Mouse (Mus musculus) liver, embryonic 15.5 days (tissue): ENCODE results near the gene Iqsec3. TPM values are rescaled to one million over a fixed set of nuclear protein-coding genes. Genes with fewer than 3 reads are reported as not detected.

Experiments
- ATAC-seq: fragments of 200-750 bp; cut with Nextera tagmentation; 2 replicates; pipeline ENCODE4 v1.8.0; 2017; ENCODE audit warnings: moderate number of reproducible peaks, mild to moderate bottlenecking, moderate library complexity; ENCODE audit not compliant: insufficient read depth
- H3K27ac ChIP-seq: fragments of 300-500 bp; sonication (generic); replicated peaks from 2 replicates; pipeline ENCODE4 v1.5.1; 2015; ENCODE audit warnings: mild to moderate bottlenecking, inconsistent platforms
- H3K27me3 ChIP-seq: fragments of 300-500 bp; sonication (generic); 2 replicates; pipeline ENCODE4 v1.6.1; 2015; ENCODE audit warnings: mild to moderate bottlenecking, inconsistent platforms
- H3K36me3 ChIP-seq: fragments of 300-500 bp; sonication (generic); replicated peaks from 2 replicates; pipeline ENCODE4 v1.6.1; 2015; ENCODE audit warnings: moderate library complexity, mild to moderate bottlenecking, inconsistent platforms
- H3K4me1 ChIP-seq: fragments of 300-500 bp; sonication (generic); replicated peaks from 2 replicates; pipeline ENCODE4 v1.6.1; 2015; ENCODE audit warnings: inconsistent platforms
- H3K4me2 ChIP-seq: fragments of 300-500 bp; sonication (generic); 2 replicates; pipeline ENCODE4 v1.6.1; 2015; ENCODE audit warnings: moderate library complexity, mild to moderate bottlenecking, inconsistent platforms
- H3K4me3 ChIP-seq: fragments of 300-500 bp; sonication (generic); replicated peaks from 2 replicates; pipeline ENCODE4 v1.5.1; 2015; ENCODE audit warnings: mild to moderate bottlenecking, inconsistent platforms
- H3K9ac ChIP-seq: fragments of 300-500 bp; sonication (generic); 2 replicates; pipeline ENCODE4 v1.6.1; 2015; ENCODE audit warnings: moderate library complexity, mild to moderate bottlenecking, inconsistent platforms
- H3K9me3 ChIP-seq: fragments of 300-500 bp; sonication (generic); replicated peaks from 2 replicates; pipeline ENCODE4 v1.6.1; 2016; ENCODE audit warnings: inconsistent platforms
- WGBS: fragments of 180-500 bp; shearing (Covaris S2); methylation state at CpG from one replicate; pipeline ENCODE4 v1.1.7; 2015; ENCODE audit warnings: mixed read lengths; ENCODE audit not compliant: insufficient replicate concordance; 5-methylcytosine and 5-hydroxymethylcytosine counted together
- microRNA-seq: library from miRNA; unstranded; fragments of <30 nt; microRNA quantifications from one replicate; pipeline ENCODE4, GENCODE M21; 2016
- polyA plus RNA-seq: library from polyadenylated mRNA; unstranded; fragments of >200 nt; fragmentation: Nextera tagmentation; extraction: Ambion mirVana; gene quantifications from 2 replicates; pipeline ENCODE4 v1.2.1, GENCODE M21; 2015

Gene Iqsec3
- polyA plus RNA-seq, 1 experiment from 2014 or later = not detected

DNA sequence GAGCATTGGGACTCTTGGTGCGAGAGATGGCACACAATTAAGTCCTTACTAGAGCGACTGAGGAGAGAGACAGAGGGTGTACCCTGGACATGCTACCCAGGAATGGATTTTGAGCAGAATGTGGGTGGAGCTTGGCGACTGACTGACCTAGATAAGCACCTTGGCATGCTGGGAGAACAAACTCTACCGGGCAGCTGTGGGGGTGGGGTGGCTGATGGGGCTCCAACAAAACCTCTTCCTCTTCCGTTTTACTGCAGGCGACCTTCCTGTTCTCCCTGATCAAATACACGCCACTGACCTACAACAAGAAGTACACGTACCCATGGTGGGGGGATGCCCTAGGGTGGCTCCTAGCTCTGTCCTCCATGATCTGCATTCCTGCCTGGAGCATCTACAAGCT is 136.9 kb downstream of the Iqsec3 start:
- peak overlapping the region; percentile 50 for H3K4me3 ChIP-seq
- no peaks in the 10 kb centered on the region for H3K36me3 ChIP-seq
- peaks cover 28% of the 10 kb centered on the region for H3K4me1 ChIP-seq
- WGBS = 10% methylated on average over 8 of the region's 8 CpGs
- ATAC-seq = peak; percentile 84
- peak overlapping the region; percentile 60 for H3K4me2 ChIP-seq
- H3K9me3 ChIP-seq = no peaks in the 10 kb centered on the region
- peak overlapping the region; percentile 62 for H3K27ac ChIP-seq
- H3K9ac ChIP-seq = no peak overlapping the region
- H3K27me3 ChIP-seq = no peaks in the 10 kb centered on the region

DNA sequence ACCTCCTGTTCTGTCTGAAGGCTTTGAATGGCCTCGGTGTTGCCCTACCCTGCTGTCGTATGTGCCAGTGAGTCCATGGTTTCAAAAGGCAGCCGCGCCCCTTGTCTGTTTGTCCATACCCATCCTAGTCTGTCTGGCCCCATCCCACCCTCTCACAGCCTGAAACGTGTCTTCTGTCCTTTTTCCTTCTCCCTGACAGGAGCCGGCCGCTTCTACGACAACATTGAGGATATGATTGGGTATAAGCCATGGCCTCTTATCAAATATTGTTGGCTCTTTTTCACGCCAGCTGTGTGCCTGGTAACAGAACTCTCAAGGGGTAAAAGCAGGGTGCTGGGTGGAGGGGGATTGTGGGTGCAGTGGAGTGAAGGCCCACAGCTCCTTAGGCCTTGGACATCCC is 137.6 kb downstream of the Iqsec3 start:
- peak overlapping the region; percentile 38; the same call in 1 of the 2 replicates for H3K27ac ChIP-seq
- WGBS = 83% methylated on average over 9 of the region's 9 CpGs
- H3K4me2 ChIP-seq = 0 out of 2 replicates have a peak overlapping the region, but pooled peaks have one; percentile 60
- no peak overlapping the region for H3K9ac ChIP-seq
- H3K9me3 ChIP-seq = no peaks in the 10 kb centered on the region
- H3K36me3 ChIP-seq = no peaks in the 10 kb centered on the region
- 0 out of 2 replicates have a peak, but pooled peaks have one; percentile 1 for ATAC-seq
- no peaks in the 10 kb centered on the region for H3K27me3 ChIP-seq
- peaks cover 28% of the 10 kb centered on the region for H3K4me1 ChIP-seq
- no peak overlapping the region for H3K4me3 ChIP-seq

DNA sequence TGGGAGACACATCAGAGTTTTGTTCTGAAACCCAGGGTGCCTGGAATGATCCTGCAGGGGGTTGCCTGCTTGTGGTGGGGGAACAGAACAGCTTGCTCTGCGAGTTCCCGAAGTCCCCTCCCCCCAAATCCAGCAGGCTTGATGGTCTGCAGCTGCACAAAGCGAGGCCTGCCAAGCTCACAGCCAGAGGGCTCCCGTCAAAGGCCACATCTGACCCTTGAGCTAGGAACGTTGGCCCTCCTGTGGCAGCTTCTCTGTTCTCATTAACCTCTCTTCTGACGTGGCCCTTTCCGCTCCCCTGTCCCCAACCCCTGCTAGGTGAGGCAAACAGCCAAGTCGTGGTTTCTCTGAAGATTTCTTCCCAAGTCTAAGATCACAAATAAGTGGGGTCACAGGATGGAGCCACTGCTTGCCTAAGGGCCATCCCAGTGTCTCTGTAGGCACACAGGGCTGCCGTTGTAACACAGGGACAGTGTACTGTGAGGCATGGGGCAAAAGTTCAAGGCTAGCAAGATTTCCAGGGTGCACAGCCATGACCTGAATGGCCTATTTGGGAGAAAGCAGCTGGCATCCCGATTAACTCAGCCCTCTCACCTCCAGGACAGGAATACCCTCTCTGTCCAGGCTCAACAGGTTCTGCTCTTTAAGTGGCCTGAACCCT is 143.5 kb downstream of the Iqsec3 start:
- 39% methylated on average over 10 of the region's 10 CpGs for WGBS
- no peaks in the 10 kb centered on the region for H3K4me1 ChIP-seq
- ATAC-seq = no peak
- no peak overlapping the region for H3K27ac ChIP-seq
- H3K4me2 ChIP-seq = no peak overlapping the region
- no peaks in the 10 kb centered on the region for H3K36me3 ChIP-seq
- no peaks in the 10 kb centered on the region for H3K9me3 ChIP-seq
- H3K9ac ChIP-seq = no peak overlapping the region
- H3K4me3 ChIP-seq = no peak overlapping the region
- no peaks in the 10 kb centered on the region for H3K27me3 ChIP-seq

DNA sequence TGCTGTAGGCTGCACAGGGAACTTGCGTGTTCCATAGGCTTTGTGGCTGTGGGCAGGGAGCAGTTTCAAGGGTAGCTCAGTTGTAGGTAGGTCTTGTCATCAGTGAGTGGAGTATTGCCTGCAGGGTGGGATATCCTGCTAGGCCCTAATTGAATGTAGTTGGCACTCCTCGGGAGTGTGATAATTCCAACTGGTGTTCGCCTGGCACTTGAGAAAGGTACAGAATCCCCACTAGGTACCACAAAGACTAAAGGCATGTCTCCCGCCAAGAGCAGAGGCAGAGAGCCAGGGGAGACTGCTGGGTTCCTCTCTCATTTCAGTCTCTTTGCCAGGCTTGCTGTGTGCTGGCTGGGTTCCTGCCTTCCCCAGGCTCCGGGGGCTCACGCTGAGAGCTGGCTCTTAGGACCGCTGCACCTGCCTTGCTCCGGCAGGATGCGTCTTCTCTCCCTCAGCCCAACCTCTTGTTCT is 145.0 kb downstream of the Iqsec3 start:
- H3K27me3 ChIP-seq = no peaks in the 10 kb centered on the region
- H3K27ac ChIP-seq = no peak overlapping the region
- no peaks in the 10 kb centered on the region for H3K9me3 ChIP-seq
- no peak overlapping the region for H3K4me3 ChIP-seq
- H3K4me2 ChIP-seq = no peak overlapping the region
- H3K4me1 ChIP-seq = no peaks in the 10 kb centered on the region
- WGBS = 65% methylated on average over 9 of the region's 9 CpGs
- no peak overlapping the region for H3K9ac ChIP-seq
- ATAC-seq = no peak
- H3K36me3 ChIP-seq = no peaks in the 10 kb centered on the region

DNA sequence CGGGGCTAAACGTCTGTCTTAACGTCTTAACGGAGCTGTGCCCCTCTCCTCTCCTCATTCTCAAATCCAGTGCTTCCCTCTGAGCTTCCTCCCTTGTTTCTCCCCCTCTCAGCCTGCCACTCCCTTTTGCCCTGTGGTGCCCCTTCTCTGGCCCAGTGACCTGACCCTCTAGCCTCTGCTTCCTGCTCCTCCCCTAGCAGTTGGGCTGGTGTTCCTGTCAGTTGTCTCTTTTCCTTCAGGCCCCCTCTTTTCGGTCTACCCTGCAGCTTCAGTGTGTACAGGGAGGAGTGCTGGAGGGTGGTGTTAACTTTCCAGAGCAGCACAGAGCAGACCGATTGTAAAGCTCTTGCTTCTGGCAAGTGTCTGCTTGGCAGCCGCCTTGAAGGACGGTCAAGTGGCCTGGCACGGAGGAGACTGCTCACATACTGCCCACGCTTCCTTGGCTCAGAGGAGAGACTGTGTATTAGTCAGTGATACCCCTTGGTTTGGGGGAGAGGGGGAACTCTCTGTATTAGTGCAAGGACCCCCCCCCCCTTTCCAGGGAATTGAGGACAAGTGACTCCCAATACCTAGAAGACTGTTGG is 146.9 kb downstream of the Iqsec3 start:
- 39% methylated on average over 10 of the region's 10 CpGs for WGBS
- Histone ChIP-seq H3K4me2 (no peak overlapping the region), H3K9me3 (no peaks in the 10 kb centered on the region), H3K27me3 (no peaks in the 10 kb centered on the region), H3K4me3 (no peak overlapping the region), H3K27ac (no peak overlapping the region), H3K36me3 (no peaks in the 10 kb centered on the region), H3K4me1 (no peaks in the 10 kb centered on the region), H3K9ac (no peak overlapping the region)
- ATAC-seq = no peak

DNA sequence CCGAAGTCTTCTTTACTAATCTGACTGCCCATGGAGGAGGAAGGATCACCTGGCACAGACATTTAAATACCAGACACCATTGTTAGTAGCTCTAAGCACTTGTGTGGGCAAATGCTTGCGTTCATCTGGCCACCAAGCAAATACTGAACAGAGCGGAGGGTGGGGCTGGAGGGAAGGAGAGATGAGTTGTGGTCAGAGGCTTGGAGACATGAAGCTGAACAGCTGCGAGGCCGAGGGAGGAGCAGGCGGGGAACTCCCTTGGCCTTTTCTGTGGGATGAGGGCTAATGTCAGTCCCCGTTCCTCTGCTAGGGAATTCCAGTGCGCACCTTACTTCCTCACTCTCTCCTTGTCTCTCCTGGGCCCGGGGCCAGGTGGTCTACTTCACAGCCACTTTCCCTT is 147.7 kb downstream of the Iqsec3 start:
- Histone ChIP-seq H3K4me3 (no peak overlapping the region), H3K27me3 (no peaks in the 10 kb centered on the region), H3K36me3 (no peaks in the 10 kb centered on the region), H3K9me3 (no peaks in the 10 kb centered on the region), H3K9ac (no peak overlapping the region), H3K4me1 (no peaks in the 10 kb centered on the region), H3K4me2 (no peak overlapping the region), H3K27ac (no peak overlapping the region)
- 43% methylated on average over 9 of the region's 9 CpGs for WGBS
- no peak for ATAC-seq

DNA sequence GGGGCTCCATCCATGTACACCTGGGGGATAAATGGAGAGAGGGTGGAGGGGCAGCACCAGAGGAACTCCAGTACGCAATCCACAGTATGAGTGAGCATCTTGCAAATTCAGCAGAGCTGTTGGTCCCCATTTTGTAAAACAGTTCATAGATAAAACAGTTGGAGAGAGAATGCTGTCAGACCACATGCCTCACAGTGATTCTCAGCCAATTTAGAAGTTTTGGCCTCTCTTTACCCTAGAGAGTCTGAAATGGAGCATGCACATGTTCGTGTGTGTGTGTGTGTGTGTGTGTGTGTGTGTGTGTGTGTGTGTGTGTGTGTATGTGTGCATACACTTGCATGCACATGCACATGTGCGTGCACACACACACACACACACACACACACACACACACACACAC is 148.2 kb downstream of the Iqsec3 start:
- no peaks in the 10 kb centered on the region for H3K36me3 ChIP-seq
- no peak overlapping the region for H3K27ac ChIP-seq
- no peak for ATAC-seq
- no peak overlapping the region for H3K9ac ChIP-seq
- H3K9me3 ChIP-seq = no peaks in the 10 kb centered on the region
- no peak overlapping the region for H3K4me3 ChIP-seq
- no peak overlapping the region for H3K4me2 ChIP-seq
- H3K4me1 ChIP-seq = no peaks in the 10 kb centered on the region
- no peaks in the 10 kb centered on the region for H3K27me3 ChIP-seq
- WGBS = 67% methylated on average over 2 of the region's 3 CpGs

Small RNA genes lying within 50 kb of the gene (microRNA-seq; reads per million reads assigned to microRNA genes)
- not detected for gene Gm24855

Other genes with a start within 250 kb of the Iqsec3 start
- 9.5 and 10.9 TPM in 2 replicates for gene Usp18, start 227.8 kb downstream of the Iqsec3 start, polyA plus RNA-seq
- gene Slc6a13, start 173.5 kb downstream of the Iqsec3 start, polyA plus RNA-seq = 34.1 and 39.1 TPM in 2 replicates
- 2.5 and 2.9 TPM in 2 replicates for gene Slc6a12, start 130.6 kb downstream of the Iqsec3 start, polyA plus RNA-seq
- gene A2m, start 161.7 kb upstream of the Iqsec3 start, polyA plus RNA-seq = 80.5 and 120 TPM in 2 replicates